Mouse (Mus musculus) adrenal gland, postnatal 10 days (tissue): ENCODE measurements around the gene Cacna1e. TPM values are rescaled to one million over a fixed set of nuclear protein-coding genes. Genes with fewer than 3 reads are reported as not detected.

ENCODE experiments used
- DNase-seq: peaks from one replicate; pipeline ENCODE4 v3.0.0; 2021; ENCODE audit warnings: mixed read lengths
- total RNA-seq, 2 experiments: library from RNA; stranded (reverse); gene quantifications; 2 replicates each; pipeline ENCODE4 v1.2.3; 2021

Cacna1e gene
- total RNA-seq, 2 experiments from 2014 or later = 0.87 to 1.8 TPM

- no peak for DNase-seq
Measured at GRCm38 (mm10) chr1:154617743-154618455, 266.4 kb downstream of the Cacna1e start.

GRCm38 (mm10) chr1:154615759-154616158, 268.5 kb downstream of the Cacna1e start:
- no peak for DNase-seq

GRCm38 (mm10) chr1:154608516-154608915, 275.8 kb downstream of the Cacna1e start:
- DNase-seq = no peak

- DNase-seq = no peak
Measured at GRCm38 (mm10) chr1:154607406-154607805, 276.9 kb downstream of the Cacna1e start.

- DNase-seq = no peak
Measured at GRCm38 (mm10) chr1:154605601-154606000, 278.7 kb downstream of the Cacna1e start.

- DNase-seq = no peak
Measured at GRCm38 (mm10) chr1:154603781-154604180, 280.5 kb downstream of the Cacna1e start.

GRCm38 (mm10) chr1:154602531-154602930, 281.8 kb downstream of the Cacna1e start:
- no peak for DNase-seq

GRCm38 (mm10) chr1:154582516-154582915, 301.8 kb downstream of the Cacna1e start:
- no peak for DNase-seq

- no peak for DNase-seq
Measured at GRCm38 (mm10) chr1:154579929-154580328, 304.4 kb downstream of the Cacna1e start.

- DNase-seq = no peak
Measured at GRCm38 (mm10) chr1:154578748-154579147, 305.6 kb downstream of the Cacna1e start.

GRCm38 (mm10) chr1:154576418-154576817, 307.9 kb downstream of the Cacna1e start:
- DNase-seq = no peak

- no peak for DNase-seq
Measured at GRCm38 (mm10) chr1:154566026-154566425, 318.3 kb downstream of the Cacna1e start.

- DNase-seq = no peak
Measured at GRCm38 (mm10) chr1:154555811-154556210, 328.5 kb downstream of the Cacna1e start.

- no peak for DNase-seq
Measured at GRCm38 (mm10) chr1:154553132-154553531, 331.2 kb downstream of the Cacna1e start.

- no peak for DNase-seq
Measured at GRCm38 (mm10) chr1:154537445-154537844, 346.9 kb downstream of the Cacna1e start.

- no peak for DNase-seq
Measured at GRCm38 (mm10) chr1:154536763-154537162, 347.5 kb downstream of the Cacna1e start.

GRCm38 (mm10) chr1:154532987-154533940, 351.0 kb downstream of the Cacna1e start:
- no peak for DNase-seq

GRCm38 (mm10) chr1:154529666-154530065, 354.6 kb downstream of the Cacna1e start:
- no peak for DNase-seq

- DNase-seq = no peak
Measured at GRCm38 (mm10) chr1:154528803-154529202, 355.5 kb downstream of the Cacna1e start.

GRCm38 (mm10) chr1:154520715-154521114, 363.6 kb downstream of the Cacna1e start:
- no peak for DNase-seq

GRCm38 (mm10) chr1:154515350-154515749, 369.0 kb downstream of the Cacna1e start:
- DNase-seq = no peak

GRCm38 (mm10) chr1:154511736-154512135, 372.6 kb downstream of the Cacna1e start:
- no peak for DNase-seq

GRCm38 (mm10) chr1:154504005-154504404, 380.3 kb downstream of the Cacna1e start:
- no peak for DNase-seq
